Mouse (Mus musculus) stomach, embryonic 15.5 days (tissue): ENCODE measurements around the gene Rnf114. TPM values are rescaled to one million over a fixed set of nuclear protein-coding genes. Genes with fewer than 3 reads are reported as not detected.

Experiments
- ATAC-seq: fragments of 200-750 bp; cut with Nextera tagmentation; 2 replicates; pipeline ENCODE4 v1.8.0; 2017; ENCODE audit warnings: low read depth, moderate number of reproducible peaks, moderate TSS enrichment; ENCODE audit not compliant: insufficient read depth, low FRiP score
- H3K27ac ChIP-seq: fragments of 300-500 bp; sonication (generic); 2 replicates; pipeline ENCODE4 v1.5.1; 2015; ENCODE audit warnings: mild to moderate bottlenecking, inconsistent platforms
- H3K27me3 ChIP-seq: fragments of 300-500 bp; sonication (generic); replicated peaks from 2 replicates; pipeline ENCODE4 v1.6.1; 2015; ENCODE audit warnings: inconsistent platforms
- H3K36me3 ChIP-seq: fragments of 300-500 bp; sonication (generic); 2 replicates; pipeline ENCODE4 v1.6.1; 2015; ENCODE audit warnings: inconsistent platforms
- H3K4me1 ChIP-seq: fragments of 300-500 bp; sonication (generic); 2 replicates; pipeline ENCODE4 v1.6.1; 2015; ENCODE audit warnings: inconsistent platforms
- H3K4me2 ChIP-seq: fragments of 300-500 bp; sonication (generic); 2 replicates; pipeline ENCODE4 v1.6.1; 2015; ENCODE audit warnings: mild to moderate bottlenecking, inconsistent platforms
- H3K4me3 ChIP-seq: fragments of 300-500 bp; sonication (generic); replicated peaks from 2 replicates; pipeline ENCODE4 v1.5.1; 2015; ENCODE audit warnings: inconsistent platforms
- H3K9ac ChIP-seq: fragments of 300-500 bp; sonication (generic); 2 replicates; pipeline ENCODE4 v1.6.1; 2015; ENCODE audit warnings: inconsistent platforms
- H3K9me3 ChIP-seq: fragments of 300-500 bp; sonication (generic); 2 replicates; pipeline ENCODE4 v1.6.1; 2016; ENCODE audit warnings: inconsistent platforms
- WGBS: fragments of 180-500 bp; shearing (Covaris S2); methylation state at CpG from one replicate; pipeline ENCODE4 v1.1.7; 2015; 5-methylcytosine and 5-hydroxymethylcytosine counted together
- polyA plus RNA-seq: library from polyadenylated mRNA; unstranded; fragments of >200 nt; fragmentation: Nextera tagmentation; extraction: Ambion mirVana; gene quantifications from 2 replicates; pipeline ENCODE4 v1.2.1, GENCODE M21; 2015

Rnf114 gene
- polyA plus RNA-seq, 1 experiment from 2014 or later = 71.9 TPM

- peak; percentile 34; the same call in 1 of the 2 replicates for ATAC-seq
- Histone ChIP-seq H3K4me3 (no peak overlapping the region), H3K27ac (peak overlapping the region; percentile 97), H3K9me3 (no peaks in the 10 kb centered on the region), H3K27me3 (0 out of 2 replicates have a peak, but pooled peaks cover 1% of the 10 kb centered on the region), H3K4me1 (peaks cover 47% of the 10 kb centered on the region), H3K36me3 (0 out of 2 replicates have a peak, but pooled peaks cover 3% of the 10 kb centered on the region), H3K9ac (no peak overlapping the region), H3K4me2 (peak overlapping the region; percentile 4; the same call in 1 of the 2 replicates)
- 11% methylated on average over 4 of the region's 4 CpGs for WGBS
Observed at GRCm38 (mm10) chr2:167544004-167544356, 51.5 kb downstream of the Rnf114 start.

DNA sequence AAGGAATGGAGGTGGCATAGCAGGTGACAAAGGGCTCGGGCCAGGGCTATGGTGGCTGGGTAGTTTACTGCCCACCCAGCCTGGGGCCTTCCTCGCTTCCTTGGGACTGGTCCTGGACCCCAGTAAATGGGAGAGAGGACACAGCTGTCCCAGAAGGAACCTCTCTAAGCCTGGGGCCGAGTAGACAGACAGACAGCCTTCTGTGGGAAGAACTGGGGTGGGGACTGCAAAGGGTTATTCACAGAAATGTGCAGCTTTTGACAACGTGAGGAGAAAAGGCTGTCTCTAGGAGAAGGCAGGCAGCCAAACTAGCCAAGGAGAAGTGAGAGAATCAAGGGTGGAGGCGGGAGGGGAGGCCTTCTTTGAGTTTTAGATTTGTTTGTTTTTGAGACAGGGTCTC is 52.0 kb downstream of the Rnf114 start:
- WGBS = 30% methylated on average over 5 of the region's 5 CpGs
- no peak overlapping the region for H3K9ac ChIP-seq
- H3K4me2 ChIP-seq = peak overlapping the region; percentile 4; the same call in 1 of the 2 replicates
- no peaks in the 10 kb centered on the region for H3K9me3 ChIP-seq
- no peak overlapping the region for H3K4me3 ChIP-seq
- H3K27me3 ChIP-seq = no peaks in the 10 kb centered on the region
- H3K27ac ChIP-seq = peak overlapping the region; percentile 97
- ATAC-seq = peak; percentile 7; the same call in 1 of the 2 replicates
- 0 out of 2 replicates have a peak, but pooled peaks cover 3% of the 10 kb centered on the region for H3K36me3 ChIP-seq
- peaks cover 47% of the 10 kb centered on the region for H3K4me1 ChIP-seq

- Histone ChIP-seq H3K4me3 (no peak overlapping the region), H3K9ac (no peak overlapping the region), H3K4me1 (peaks cover 36% of the 10 kb centered on the region), H3K27ac (peak overlapping the region; percentile 22; the same call in 1 of the 2 replicates), H3K27me3 (no peaks in the 10 kb centered on the region), H3K36me3 (0 out of 2 replicates have a peak, but pooled peaks cover 3% of the 10 kb centered on the region), H3K4me2 (no peak overlapping the region), H3K9me3 (no peaks in the 10 kb centered on the region)
- no peak for ATAC-seq
- WGBS = 74% methylated on average over 18 of the region's 18 CpGs
Observed at GRCm38 (mm10) chr2:167546447-167547195, 54.2 kb downstream of the Rnf114 start.

GRCm38 (mm10) chr2:167547444-167547843 is 55.0 kb downstream of the Rnf114 start:
- H3K9me3 ChIP-seq = no peaks in the 10 kb centered on the region
- H3K27ac ChIP-seq = no peak overlapping the region
- H3K27me3 ChIP-seq = no peaks in the 10 kb centered on the region
- no peak overlapping the region for H3K4me3 ChIP-seq
- 91% methylated on average over 8 of the region's 8 CpGs for WGBS
- ATAC-seq = no peak
- H3K36me3 ChIP-seq = no peaks in the 10 kb centered on the region
- peaks cover 30% of the 10 kb centered on the region for H3K4me1 ChIP-seq
- no peak overlapping the region for H3K4me2 ChIP-seq
- no peak overlapping the region for H3K9ac ChIP-seq

GRCm38 (mm10) chr2:167548961-167549360 is 56.5 kb downstream of the Rnf114 start:
- Histone ChIP-seq H3K4me1 (peaks cover 25% of the 10 kb centered on the region), H3K9ac (no peak overlapping the region), H3K27me3 (no peaks in the 10 kb centered on the region), H3K9me3 (no peaks in the 10 kb centered on the region), H3K36me3 (no peaks in the 10 kb centered on the region), H3K4me2 (no peak overlapping the region), H3K27ac (no peak overlapping the region), H3K4me3 (no peak overlapping the region)
- 76% methylated on average over 7 of the region's 7 CpGs for WGBS
- ATAC-seq = no peak

GRCm38 (mm10) chr2:167550341-167550854 is 58.0 kb downstream of the Rnf114 start:
- no peak overlapping the region for H3K4me3 ChIP-seq
- H3K4me2 ChIP-seq = no peak overlapping the region
- no peak overlapping the region for H3K27ac ChIP-seq
- no peak overlapping the region for H3K9ac ChIP-seq
- no peaks in the 10 kb centered on the region for H3K36me3 ChIP-seq
- H3K27me3 ChIP-seq = no peaks in the 10 kb centered on the region
- H3K9me3 ChIP-seq = no peaks in the 10 kb centered on the region
- ATAC-seq = no peak
- peaks cover 17% of the 10 kb centered on the region for H3K4me1 ChIP-seq
- 62% methylated on average over 8 of the region's 8 CpGs for WGBS

- Histone ChIP-seq H3K9ac (no peak overlapping the region), H3K4me2 (no peak overlapping the region), H3K36me3 (no peaks in the 10 kb centered on the region), H3K27me3 (no peaks in the 10 kb centered on the region), H3K27ac (no peak overlapping the region), H3K9me3 (no peaks in the 10 kb centered on the region), H3K4me3 (no peak overlapping the region), H3K4me1 (peaks cover 17% of the 10 kb centered on the region)
- WGBS = 75% methylated on average over 8 of the region's 8 CpGs
- ATAC-seq = no peak
Observed at GRCm38 (mm10) chr2:167551342-167551920, 59.0 kb downstream of the Rnf114 start.

DNA sequence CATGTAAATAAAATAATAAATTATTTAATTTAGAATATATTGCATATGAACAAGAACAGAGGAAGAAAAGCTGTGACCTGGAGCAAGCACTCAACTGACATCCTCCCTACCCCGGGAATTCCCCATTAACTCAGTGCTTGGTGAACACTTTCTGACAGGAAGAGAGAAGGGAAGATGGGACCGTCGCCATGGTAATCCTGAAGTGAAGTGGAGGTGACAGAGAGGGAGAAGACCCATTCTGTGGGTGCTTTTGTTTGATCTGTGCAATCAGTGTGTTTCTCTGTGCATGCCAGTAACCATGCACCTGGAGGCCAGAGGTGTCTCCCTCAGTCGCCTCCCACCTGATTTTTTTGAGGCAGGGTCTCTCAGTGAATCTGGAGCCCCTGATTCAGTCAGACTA is 59.8 kb downstream of the Rnf114 start:
- H3K36me3 ChIP-seq = no peaks in the 10 kb centered on the region
- H3K9ac ChIP-seq = no peak overlapping the region
- peaks cover 13% of the 10 kb centered on the region for H3K4me1 ChIP-seq
- H3K27ac ChIP-seq = 0 out of 2 replicates have a peak overlapping the region, but pooled peaks have one; percentile 4
- 79% methylated on average over 4 of the region's 4 CpGs for WGBS
- H3K9me3 ChIP-seq = no peaks in the 10 kb centered on the region
- no peak overlapping the region for H3K4me3 ChIP-seq
- H3K4me2 ChIP-seq = no peak overlapping the region
- no peak for ATAC-seq
- H3K27me3 ChIP-seq = no peaks in the 10 kb centered on the region

- Histone ChIP-seq H3K36me3 (no peaks in the 10 kb centered on the region), H3K4me3 (no peak overlapping the region), H3K27me3 (no peaks in the 10 kb centered on the region), H3K9me3 (no peaks in the 10 kb centered on the region), H3K9ac (no peak overlapping the region), H3K27ac (0 out of 2 replicates have a peak overlapping the region, but pooled peaks have one; percentile 4), H3K4me2 (no peak overlapping the region), H3K4me1 (peaks cover 13% of the 10 kb centered on the region)
- ATAC-seq = peak; percentile 76
- WGBS = 17% methylated on average over 11 of the region's 11 CpGs
Observed at GRCm38 (mm10) chr2:167552927-167553402, 60.5 kb downstream of the Rnf114 start.

DNA sequence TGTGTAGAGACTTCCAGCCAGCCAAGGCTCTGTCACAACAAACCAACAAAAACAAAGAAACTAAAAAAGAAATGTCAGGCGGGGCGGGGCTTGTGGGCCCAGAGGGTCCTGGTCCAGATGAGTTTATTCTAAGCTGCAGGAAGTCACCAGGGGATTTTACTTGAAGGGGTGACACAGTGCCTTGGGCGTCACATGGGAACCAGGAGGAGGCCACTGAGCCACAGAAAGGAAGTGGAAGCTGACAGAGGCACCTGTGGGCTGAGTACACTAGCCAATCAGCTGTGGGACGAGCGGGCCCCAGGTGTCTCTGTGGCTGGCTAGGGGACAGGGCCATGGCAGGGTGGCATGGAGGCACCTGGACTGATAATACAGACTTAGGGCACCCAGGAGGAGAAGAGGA is 63.3 kb downstream of the Rnf114 start:
- 79% methylated on average over 5 of the region's 5 CpGs for WGBS
- no peak overlapping the region for H3K9ac ChIP-seq
- H3K4me2 ChIP-seq = no peak overlapping the region
- no peaks in the 10 kb centered on the region for H3K27me3 ChIP-seq
- H3K27ac ChIP-seq = no peak overlapping the region
- no peaks in the 10 kb centered on the region for H3K9me3 ChIP-seq
- H3K4me1 ChIP-seq = peaks cover 20% of the 10 kb centered on the region
- no peaks in the 10 kb centered on the region for H3K36me3 ChIP-seq
- ATAC-seq = no peak
- H3K4me3 ChIP-seq = no peak overlapping the region

DNA sequence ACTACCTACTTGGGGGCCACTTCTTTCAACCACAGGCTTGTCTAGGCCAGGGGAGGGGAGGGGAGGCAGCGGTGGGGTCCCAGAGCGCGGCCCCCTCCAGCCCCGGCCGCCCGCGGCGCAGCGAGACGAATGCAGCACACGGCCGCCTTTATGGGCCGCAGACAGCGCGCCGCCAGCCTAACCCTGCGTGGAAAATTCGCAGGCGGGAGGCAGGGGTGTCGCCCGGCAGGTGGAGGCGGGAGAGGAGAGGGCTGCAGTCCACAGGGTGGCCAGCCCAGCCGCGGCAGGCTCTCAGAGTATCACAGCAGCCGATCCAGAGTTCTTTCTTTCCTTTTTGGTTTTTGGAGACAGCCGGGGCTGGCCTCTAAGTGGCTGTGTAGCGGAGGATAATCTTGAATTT is 67.0 kb downstream of the Rnf114 start:
- Histone ChIP-seq H3K27me3 (no peaks in the 10 kb centered on the region), H3K4me1 (peaks cover 25% of the 10 kb centered on the region), H3K4me2 (peak overlapping the region; percentile 44), H3K9me3 (no peaks in the 10 kb centered on the region), H3K27ac (no peak overlapping the region), H3K36me3 (no peaks in the 10 kb centered on the region), H3K9ac (0 out of 2 replicates have a peak overlapping the region, but pooled peaks have one; percentile 11), H3K4me3 (no peak overlapping the region)
- WGBS = 21% methylated on average over 27 of the region's 27 CpGs
- no peak for ATAC-seq

DNA sequence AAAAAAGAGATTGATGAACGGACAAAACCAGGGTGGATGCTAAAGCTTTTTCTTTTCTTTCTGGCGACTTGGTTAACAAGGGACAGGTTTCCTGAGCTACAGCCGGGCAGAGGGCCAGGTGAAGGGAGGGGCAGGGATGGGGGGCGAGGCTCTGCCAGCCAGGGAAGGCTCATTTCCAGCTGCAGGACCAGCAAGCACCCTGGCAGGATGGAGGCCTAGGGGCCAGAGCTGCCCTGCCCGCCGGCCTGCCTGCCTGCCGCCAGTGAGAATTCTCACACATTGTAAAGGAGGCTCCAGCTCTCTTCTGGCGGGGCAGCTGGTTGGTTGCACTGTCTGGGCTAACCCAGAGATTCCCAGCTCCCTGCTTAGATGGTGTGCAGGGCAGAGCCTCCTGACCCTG is 69.7 kb downstream of the Rnf114 start:
- no peak overlapping the region for H3K4me3 ChIP-seq
- no peaks in the 10 kb centered on the region for H3K27me3 ChIP-seq
- H3K36me3 ChIP-seq = no peaks in the 10 kb centered on the region
- H3K27ac ChIP-seq = 0 out of 2 replicates have a peak overlapping the region, but pooled peaks have one; percentile 37
- H3K4me2 ChIP-seq = no peak overlapping the region
- WGBS = 42% methylated on average over 8 of the region's 8 CpGs
- H3K9ac ChIP-seq = no peak overlapping the region
- peaks cover 35% of the 10 kb centered on the region for H3K4me1 ChIP-seq
- ATAC-seq = no peak
- no peaks in the 10 kb centered on the region for H3K9me3 ChIP-seq
